Mouse (Mus musculus): ENCODE results near the gene Gm20517.

DNA sequence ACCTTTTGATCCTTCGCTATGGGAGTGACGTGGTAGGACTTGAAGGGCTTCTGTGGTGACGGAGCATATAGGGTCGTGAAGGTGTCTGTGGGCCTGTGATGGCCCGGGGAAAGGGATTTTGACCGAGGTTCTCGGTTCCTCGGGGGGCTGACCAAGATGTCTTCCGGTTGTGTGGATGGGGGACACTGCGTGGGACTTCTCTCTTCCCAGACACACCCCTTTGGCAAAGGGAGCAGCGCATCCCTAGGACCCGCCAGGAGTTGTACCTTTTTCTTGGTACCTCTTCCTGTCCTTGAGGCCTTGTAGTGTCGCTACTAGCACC lies 233 bp downstream of the Gm20517 start:
- TF ChIP-seq CTCF (IDR thresholded peaks at IDR 0.05; ENCODE audit: low read depth, low read length), result no peak
- 0 out of 2 replicates have a peak, but pooled peaks have one; percentile 31 for TF ChIP-seq POLR2A (IDR thresholded peaks at IDR 0.05; ENCODE audit: borderline replicate concordance, low read depth, low read length)

Data from bone marrow macrophage, adult 2 months (primary cell).